Mouse (Mus musculus) spleen, adult 12 weeks (tissue): ENCODE results near the gene D630045J12Rik.

ENCODE experiments used
- DNase-seq: peaks from one replicate; pipeline ENCODE4 v3.0.0; 2022; ENCODE audit warnings: low spot score

The D630045J12Rik gene

GRCm38 (mm10) chr6:38253736-38254641 lies at the start of gene D630045J12Rik:
D630045J12Rik (minus strand) TSS chr6:38254009.
- DNase-seq, result peak; percentile 13

GRCm38 (mm10) chr6:38298761-38299401 lies 45.1 kb upstream of the D630045J12Rik start, which contains the start of gene Zc3hav1l:
Zc3hav1l (minus strand) TSS chr6:38299259.
- DNase-seq, result peak; percentile 22

GRCm38 (mm10) chr6:38298246-38298635 lies 44.4 kb upstream of the D630045J12Rik start:
- DNase-seq, result no peak

- no peak for DNase-seq
Measured at GRCm38 (mm10) chr6:38297580-38298245, 43.9 kb upstream of the D630045J12Rik start.

DNA sequence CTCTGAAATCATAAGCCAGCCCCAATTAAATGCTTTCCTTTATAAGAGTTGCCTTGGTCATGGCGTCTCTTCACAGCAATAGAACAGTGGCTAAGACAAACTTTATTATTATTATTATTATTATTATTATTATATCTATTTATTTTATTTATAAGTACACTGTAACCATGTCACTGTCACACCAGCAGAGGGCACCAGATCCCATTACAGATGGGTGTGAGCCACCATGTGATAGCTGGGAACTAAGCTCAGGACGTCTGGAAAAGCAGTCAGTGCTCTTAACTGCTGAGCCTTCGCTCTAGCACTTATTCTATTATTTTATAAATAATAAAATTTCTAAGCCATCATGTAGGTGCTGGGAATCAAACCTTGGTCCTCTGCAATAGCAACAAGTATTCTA lies 39.9 kb upstream of the D630045J12Rik start:
- DNase-seq, result no peak

GRCm38 (mm10) chr6:38292871-38293646 lies 39.2 kb upstream of the D630045J12Rik start:
- DNase-seq, result no peak

- DNase-seq, result no peak
Measured at GRCm38 (mm10) chr6:38284422-38284821, 30.6 kb upstream of the D630045J12Rik start.

DNA sequence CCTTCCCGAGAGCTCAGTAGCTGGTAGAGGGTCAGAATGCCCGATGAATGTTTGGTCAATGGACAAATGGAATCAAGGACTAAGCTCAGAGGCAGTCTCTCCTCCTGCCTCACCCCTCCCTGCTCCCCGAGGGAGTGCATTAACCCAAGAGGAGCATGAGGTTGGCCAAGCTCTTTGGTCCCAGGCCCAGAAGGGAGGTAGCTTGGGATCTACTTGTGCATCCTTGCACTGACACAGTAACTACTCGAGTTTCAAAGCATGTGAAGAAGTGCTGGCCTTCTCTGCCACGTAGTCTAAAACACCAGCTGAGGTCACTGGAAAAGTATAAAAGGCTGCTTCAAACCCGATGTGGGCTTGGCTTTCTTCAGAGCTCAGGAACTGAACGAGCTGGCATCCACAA lies 10.7 kb upstream of the D630045J12Rik start:
- no peak for DNase-seq

GRCm38 (mm10) chr6:38263393-38264159 lies 9.8 kb upstream of the D630045J12Rik start:
- no peak for DNase-seq

DNA sequence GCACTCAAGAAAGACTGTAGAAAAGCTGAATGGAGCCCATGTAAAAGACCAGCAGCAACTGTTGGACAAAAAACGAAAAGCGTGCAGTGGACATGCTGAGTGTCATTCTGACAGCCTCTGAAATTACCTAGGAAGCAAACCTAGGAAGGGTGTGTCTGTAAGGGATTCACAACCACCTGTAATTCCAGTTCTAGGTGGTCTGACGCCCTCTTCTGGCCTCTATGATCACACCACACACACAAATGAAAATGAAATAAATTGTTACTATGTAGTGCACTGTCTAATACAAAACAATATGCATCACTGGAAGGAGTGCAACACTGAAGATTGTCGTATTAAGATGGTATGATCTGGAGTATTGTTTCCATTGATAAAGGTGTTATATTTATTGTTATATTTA lies 8.1 kb upstream of the D630045J12Rik start:
- no peak for DNase-seq

DNA sequence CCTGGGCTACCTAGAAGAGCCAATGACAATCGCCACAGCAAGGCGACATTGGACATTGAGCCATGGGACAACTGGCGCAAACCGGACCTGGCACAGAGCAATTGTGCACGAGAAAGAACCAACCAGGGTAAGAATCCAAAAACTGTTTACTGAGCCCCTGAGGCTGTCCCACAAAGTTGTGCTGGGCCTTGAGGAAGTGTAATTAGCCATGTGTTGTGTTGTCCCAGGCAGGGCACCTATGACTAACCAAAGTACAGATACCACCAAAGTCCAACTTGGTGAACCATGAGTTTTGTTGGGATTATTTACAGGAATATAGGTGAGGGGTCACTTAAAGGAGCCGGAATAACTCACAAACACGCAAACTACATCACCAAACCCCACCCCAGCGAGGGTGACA lies 3.7 kb upstream of the D630045J12Rik start:
- no peak for DNase-seq

- DNase-seq, result no peak
Measured at GRCm38 (mm10) chr6:38256793-38257192, 3.0 kb upstream of the D630045J12Rik start.

GRCm38 (mm10) chr6:38255794-38256193 lies 2.0 kb upstream of the D630045J12Rik start:
- DNase-seq, result no peak

GRCm38 (mm10) chr6:38252766-38253735 lies 758 bp downstream of the D630045J12Rik start:
- DNase-seq, result no peak

- no peak for DNase-seq
Measured at GRCm38 (mm10) chr6:38252139-38252538, 1.7 kb downstream of the D630045J12Rik start.

DNA sequence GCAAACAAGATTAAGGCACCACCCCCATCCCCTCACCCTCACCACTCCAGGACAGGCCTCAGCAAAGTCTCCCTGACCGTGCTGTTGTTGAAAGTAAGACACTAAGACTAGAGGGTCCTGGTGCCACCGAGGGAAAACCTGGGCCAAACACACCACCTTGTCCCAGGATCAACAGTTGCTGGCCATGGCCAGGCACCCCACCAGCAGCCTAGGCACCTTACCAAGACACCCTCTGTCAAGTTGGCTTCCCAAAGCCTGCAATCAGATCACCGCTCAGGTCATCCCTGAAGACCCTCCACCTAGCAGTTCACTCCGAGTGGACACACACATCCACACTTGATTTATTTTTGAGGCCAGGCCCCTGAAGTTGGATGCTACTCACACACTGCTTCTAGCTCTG lies 2.3 kb downstream of the D630045J12Rik start:
- no peak for DNase-seq

GRCm38 (mm10) chr6:38247362-38247761 lies 6.4 kb downstream of the D630045J12Rik start:
- DNase-seq, result no peak

DNA sequence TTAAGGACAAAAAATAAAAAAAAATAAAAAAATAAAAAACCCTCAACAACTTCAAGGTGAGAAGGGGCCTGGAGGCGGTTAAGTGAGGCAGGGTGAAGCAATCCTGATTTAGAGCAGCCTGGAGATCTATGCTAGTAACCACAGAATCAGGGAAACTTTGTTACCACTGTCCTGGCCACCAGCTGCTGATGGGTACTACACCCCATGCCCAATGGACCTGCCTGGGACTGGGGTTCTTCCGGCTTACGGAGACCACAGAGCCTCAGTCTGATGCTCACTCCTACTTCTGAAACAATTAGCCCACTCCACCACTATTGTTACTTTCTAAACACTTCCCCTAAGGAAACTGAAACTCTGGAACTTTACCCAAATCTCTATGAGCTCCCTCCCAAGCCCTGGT lies 9.0 kb downstream of the D630045J12Rik start:
- DNase-seq, result no peak

- DNase-seq, result no peak
Measured at GRCm38 (mm10) chr6:38244167-38244566, 9.6 kb downstream of the D630045J12Rik start.

DNA sequence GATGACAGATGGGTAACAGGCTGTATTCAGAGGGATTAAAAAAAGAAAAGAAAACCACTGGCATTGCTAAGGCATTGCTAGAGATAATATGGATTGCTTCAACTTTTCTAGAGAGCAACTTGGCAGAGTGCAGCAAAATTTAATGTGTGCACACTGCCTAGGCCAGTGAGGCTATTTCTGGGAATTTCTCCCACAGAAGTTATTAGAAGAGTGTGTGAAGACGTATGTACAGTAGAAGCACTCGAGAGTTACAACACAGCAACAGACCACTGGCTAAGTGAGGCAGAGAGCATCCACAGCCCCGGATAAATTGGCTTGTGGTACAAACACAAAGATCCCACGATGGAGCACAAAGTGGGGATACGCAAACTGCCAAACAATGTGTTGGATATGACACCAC lies 11.0 kb downstream of the D630045J12Rik start:
- DNase-seq, result no peak
